Mouse (Mus musculus): ENCODE measurements at regions not wholly inside any gene's neighbourhood (a gene's known extent, or its start where the extent isn't known, plus 50 kb on each side); places are given as distances from the start of the nearest gene placed in this dataset.
"Not testable (repeated sequence)": the region's sequence is repeated elsewhere in the genome, so short reads cannot be mapped to it uniquely, and the experiment has no call there.

DNA sequence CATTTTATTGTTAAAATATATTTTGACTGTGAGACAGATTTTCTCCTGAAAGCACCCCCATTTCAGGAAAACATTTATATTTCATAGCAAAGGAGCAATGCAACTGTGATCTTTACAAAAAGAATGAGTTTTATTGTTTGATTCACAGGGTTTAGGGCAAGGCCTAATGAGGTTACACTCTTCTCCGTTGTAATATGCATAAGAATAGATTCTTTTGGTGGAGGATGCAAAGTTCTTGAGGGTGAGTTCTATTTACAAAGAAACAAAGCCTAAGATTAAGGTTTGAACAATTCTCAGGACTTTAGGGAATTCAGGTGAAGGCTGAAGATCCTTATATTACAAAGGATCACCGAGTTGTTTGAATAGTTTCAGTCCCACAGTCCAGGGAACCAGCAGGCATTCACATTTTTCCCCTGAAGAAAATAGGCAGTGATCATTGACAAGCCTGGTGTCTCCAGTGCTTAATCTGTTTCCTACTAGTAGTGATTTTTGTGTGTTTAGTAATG, 1156.2 kb downstream of the Hace1 start:
- no peak overlapping the region for H3K9ac ChIP-seq
- no peak overlapping the region for H3K4me2 ChIP-seq (replicated peaks)
- no peak for ATAC-seq (ENCODE audit: insufficient number of reproducible peaks, insufficient read depth, low FRiP score, low TSS enrichment)
- no peaks in the 10 kb centered on the region for H3K9me3 ChIP-seq
- no peaks in the 10 kb centered on the region for H3K36me3 ChIP-seq
- H3K27me3 ChIP-seq: no peaks in the 10 kb centered on the region
- H3K27ac ChIP-seq: no peak overlapping the region
- H3K4me1 ChIP-seq: no peaks in the 10 kb centered on the region
- 23% methylated on average over 2 of the region's 2 CpGs for WGBS
- no peak overlapping the region for H3K4me3 ChIP-seq

DNA sequence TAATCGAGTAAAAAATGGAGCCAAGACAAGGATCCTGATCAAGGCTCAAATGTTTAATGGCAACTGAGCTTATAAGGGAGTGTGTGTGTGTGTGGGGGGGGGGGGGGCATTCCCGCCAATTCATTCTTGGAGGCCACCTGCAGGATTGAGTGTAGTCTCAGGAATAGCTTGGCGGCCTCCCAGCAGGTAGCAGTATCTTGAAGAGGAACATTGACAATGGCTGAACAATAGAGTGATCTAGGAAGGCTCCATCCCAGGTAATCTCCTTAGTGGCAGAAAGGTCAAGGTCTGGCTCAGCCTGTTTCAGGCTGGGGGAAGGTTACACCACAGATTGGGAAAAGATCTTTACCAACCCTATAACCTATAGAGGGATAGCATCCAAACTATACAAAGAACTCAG, 1163.5 kb downstream of the Hace1 start:
- no peaks in the 10 kb centered on the region for H3K4me1 ChIP-seq
- WGBS: 57% methylated on average over 3 of the region's 3 CpGs
- H3K9ac ChIP-seq: no peak overlapping the region
- H3K4me3 ChIP-seq: no peak overlapping the region
- no peak overlapping the region for H3K27ac ChIP-seq
- H3K9me3 ChIP-seq: no peaks in the 10 kb centered on the region
- H3K36me3 ChIP-seq: no peaks in the 10 kb centered on the region
- no peak overlapping the region for H3K4me2 ChIP-seq (replicated peaks)
- no peak for ATAC-seq (ENCODE audit: insufficient number of reproducible peaks, insufficient read depth, low FRiP score, low TSS enrichment)
- H3K27me3 ChIP-seq: no peaks in the 10 kb centered on the region

DNA sequence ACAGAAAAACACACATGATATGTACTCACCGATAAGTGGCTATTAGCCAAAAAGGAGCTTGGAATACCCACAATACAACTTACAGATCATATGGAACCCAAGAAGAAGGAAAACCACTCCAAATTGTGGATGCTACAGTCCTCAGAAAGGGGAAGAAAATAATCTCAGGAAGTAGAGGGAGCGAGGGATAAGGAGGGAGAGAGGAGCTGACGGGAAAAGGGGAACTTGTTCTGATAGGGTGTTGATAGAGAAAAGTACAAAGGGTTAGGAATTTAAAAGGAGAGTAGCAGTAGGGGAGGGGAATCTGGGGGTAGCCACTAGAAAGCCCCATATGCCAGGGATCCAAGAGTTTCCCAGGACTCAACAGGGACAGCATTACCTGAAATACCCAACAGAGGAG, 1164.5 kb downstream of the Hace1 start:
- no peak overlapping the region for H3K9ac ChIP-seq
- H3K27me3 ChIP-seq: no peaks in the 10 kb centered on the region
- WGBS: 77% methylated on average over 3 of the region's 3 CpGs
- H3K27ac ChIP-seq: no peak overlapping the region
- H3K4me3 ChIP-seq: no peak overlapping the region
- no peaks in the 10 kb centered on the region for H3K9me3 ChIP-seq
- H3K4me2 ChIP-seq (replicated peaks): no peak overlapping the region
- no peaks in the 10 kb centered on the region for H3K4me1 ChIP-seq
- no peak for ATAC-seq (ENCODE audit: insufficient number of reproducible peaks, insufficient read depth, low FRiP score, low TSS enrichment)
- no peaks in the 10 kb centered on the region for H3K36me3 ChIP-seq

GRCm38 (mm10) chr10:46760923-46761322, 1183.3 kb downstream of the Hace1 start:
- WGBS: 83% methylated on average over 1 of the region's 1 CpGs
- Histone ChIP-seq H3K9me3 (no peaks in the 10 kb centered on the region), H3K27ac (no peak overlapping the region), H3K4me2 (replicated peaks) (no peak overlapping the region), H3K27me3 (no peaks in the 10 kb centered on the region), H3K4me3 (no peak overlapping the region), H3K9ac (no peak overlapping the region), H3K4me1 (no peaks in the 10 kb centered on the region), H3K36me3 (no peaks in the 10 kb centered on the region)
- ATAC-seq (ENCODE audit: insufficient number of reproducible peaks, insufficient read depth, low FRiP score, low TSS enrichment): no peak

DNA sequence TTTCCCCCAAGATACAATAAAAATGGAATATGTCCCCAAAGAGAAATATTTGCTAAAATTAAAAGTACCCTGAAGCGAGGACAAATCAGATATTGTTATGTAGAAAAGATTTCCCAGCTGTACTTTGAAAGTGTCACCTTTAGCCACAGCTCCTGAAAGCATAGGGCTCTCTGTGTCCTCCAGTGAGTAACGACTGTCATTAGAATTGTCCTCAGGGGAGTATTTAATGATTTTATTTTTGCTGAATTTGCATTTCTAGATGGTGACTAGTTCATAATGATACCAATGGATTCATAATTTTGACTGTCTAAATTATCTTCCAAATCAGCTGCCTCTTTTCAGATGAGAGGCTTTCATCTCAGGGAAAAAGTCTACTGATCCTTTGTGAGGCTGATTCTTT, 1201.1 kb downstream of the Hace1 start:
- H3K36me3 ChIP-seq: no peaks in the 10 kb centered on the region
- no peak overlapping the region for H3K4me2 ChIP-seq (replicated peaks)
- H3K4me1 ChIP-seq: no peaks in the 10 kb centered on the region
- no peak overlapping the region for H3K4me3 ChIP-seq
- WGBS: 75% methylated on average over 2 of the region's 2 CpGs
- H3K9ac ChIP-seq: no peak overlapping the region
- no peak overlapping the region for H3K27ac ChIP-seq
- no peaks in the 10 kb centered on the region for H3K27me3 ChIP-seq
- H3K9me3 ChIP-seq: no peaks in the 10 kb centered on the region
- no peak for ATAC-seq (ENCODE audit: insufficient number of reproducible peaks, insufficient read depth, low FRiP score, low TSS enrichment)

DNA sequence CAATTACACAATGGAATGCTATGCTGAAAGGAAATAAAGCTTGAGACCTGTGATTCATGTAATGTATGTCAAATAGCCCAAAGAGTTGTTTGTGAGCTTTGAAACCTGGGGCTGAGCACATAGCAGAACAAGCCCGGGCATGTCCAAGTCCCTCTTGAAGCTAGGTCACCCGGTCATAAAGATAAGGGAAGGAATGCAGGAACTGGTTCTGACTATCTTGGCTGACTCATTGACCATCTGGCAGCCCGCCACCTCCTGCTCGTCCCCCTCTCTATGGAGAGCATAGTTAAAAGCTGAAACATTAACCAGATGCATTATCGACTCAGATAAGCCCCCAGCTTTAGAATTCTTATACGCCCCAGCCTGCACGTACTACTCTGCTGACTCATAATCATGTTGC, 1208.1 kb downstream of the Hace1 start:
- not testable (repeated sequence) for H3K27me3 ChIP-seq; ATAC-seq (ENCODE audit: insufficient number of reproducible peaks, insufficient read depth, low FRiP score, low TSS enrichment); H3K9me3 ChIP-seq; H3K4me2 ChIP-seq (replicated peaks); H3K4me1 ChIP-seq; H3K4me3 ChIP-seq; H3K36me3 ChIP-seq; H3K27ac ChIP-seq; H3K9ac ChIP-seq
- WGBS: 84% methylated on average over 7 of the region's 7 CpGs

DNA sequence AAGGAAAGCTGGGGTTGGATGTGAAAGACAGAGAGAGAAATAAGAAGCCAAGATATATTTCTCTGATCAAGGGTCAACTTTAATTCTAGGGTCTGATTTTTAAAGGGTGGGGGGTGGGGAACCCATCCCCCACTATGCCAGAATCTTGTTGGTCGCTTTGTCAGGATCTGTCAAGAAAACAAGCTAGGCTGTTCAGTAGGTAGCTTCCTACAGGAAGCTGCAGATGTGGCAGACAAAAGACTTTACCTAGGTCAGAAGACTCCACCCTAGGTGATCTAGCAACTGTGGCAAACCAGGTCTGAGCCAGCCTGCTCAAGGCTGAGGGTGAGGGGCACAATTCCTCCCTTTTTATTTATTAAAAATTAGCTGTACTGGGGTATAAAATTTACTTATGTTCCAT, 1236.6 kb downstream of the Hace1 start:
- ATAC-seq (ENCODE audit: insufficient number of reproducible peaks, insufficient read depth, low FRiP score, low TSS enrichment): no peak
- H3K4me1 ChIP-seq: no peaks in the 10 kb centered on the region
- no peaks in the 10 kb centered on the region for H3K36me3 ChIP-seq
- H3K9me3 ChIP-seq: no peaks in the 10 kb centered on the region
- H3K27me3 ChIP-seq: no peaks in the 10 kb centered on the region
- H3K27ac ChIP-seq: no peak overlapping the region
- 72% methylated on average over 1 of the region's 1 CpGs for WGBS
- no peak overlapping the region for H3K9ac ChIP-seq
- no peak overlapping the region for H3K4me2 ChIP-seq (replicated peaks)
- H3K4me3 ChIP-seq: no peak overlapping the region

GRCm38 (mm10) chr10:46819133-46819532, 1241.5 kb downstream of the Hace1 start:
- Histone ChIP-seq H3K4me1 (no peaks in the 10 kb centered on the region), H3K9me3 (no peaks in the 10 kb centered on the region), H3K4me3 (no peak overlapping the region), H3K4me2 (replicated peaks) (no peak overlapping the region), H3K27ac (no peak overlapping the region), H3K9ac (no peak overlapping the region), H3K36me3 (no peaks in the 10 kb centered on the region), H3K27me3 (no peaks in the 10 kb centered on the region)
- 80% methylated on average over 2 of the region's 2 CpGs for WGBS
- no peak for ATAC-seq (ENCODE audit: insufficient number of reproducible peaks, insufficient read depth, low FRiP score, low TSS enrichment)

- no peak overlapping the region for H3K4me3 ChIP-seq
- no peak overlapping the region for H3K27ac ChIP-seq
- no peaks in the 10 kb centered on the region for H3K9me3 ChIP-seq
- H3K9ac ChIP-seq: no peak overlapping the region
- no peak overlapping the region for H3K4me2 ChIP-seq (replicated peaks)
- no peaks in the 10 kb centered on the region for H3K36me3 ChIP-seq
- 98% methylated on average over 1 of the region's 1 CpGs for WGBS
- H3K27me3 ChIP-seq: no peaks in the 10 kb centered on the region
- no peaks in the 10 kb centered on the region for H3K4me1 ChIP-seq
- ATAC-seq (ENCODE audit: insufficient number of reproducible peaks, insufficient read depth, low FRiP score, low TSS enrichment): no peak
These were observed 1242.3 kb downstream of the Hace1 start for GRCm38 (mm10) chr10:46819965-46820364.

DNA sequence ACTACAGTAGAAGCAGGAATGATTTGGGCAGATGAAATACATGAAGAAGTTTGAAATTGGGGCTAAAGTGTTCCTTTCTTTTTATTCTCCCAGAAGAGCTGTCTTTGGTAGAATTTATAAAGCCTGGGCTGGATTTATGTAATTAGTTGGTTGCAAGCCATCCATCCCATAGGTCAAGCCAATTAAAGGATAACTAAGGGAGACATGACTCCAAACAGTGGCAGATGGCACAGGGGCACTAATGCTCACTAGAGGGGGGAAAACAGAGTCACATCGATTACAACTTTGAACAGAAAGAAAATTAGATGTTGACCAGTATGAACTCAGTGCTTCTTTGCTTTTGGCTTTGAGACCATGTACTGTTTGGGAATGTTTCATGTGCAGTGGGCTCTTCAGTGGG, 1246.2 kb downstream of the Hace1 start:
- no peak overlapping the region for H3K4me2 ChIP-seq (replicated peaks)
- H3K27ac ChIP-seq: no peak overlapping the region
- no peaks in the 10 kb centered on the region for H3K4me1 ChIP-seq
- H3K9ac ChIP-seq: no peak overlapping the region
- WGBS: 51% methylated on average over 1 of the region's 1 CpGs
- no peak overlapping the region for H3K4me3 ChIP-seq
- no peak for ATAC-seq (ENCODE audit: insufficient number of reproducible peaks, insufficient read depth, low FRiP score, low TSS enrichment)
- H3K36me3 ChIP-seq: no peaks in the 10 kb centered on the region
- no peaks in the 10 kb centered on the region for H3K9me3 ChIP-seq
- no peaks in the 10 kb centered on the region for H3K27me3 ChIP-seq

DNA sequence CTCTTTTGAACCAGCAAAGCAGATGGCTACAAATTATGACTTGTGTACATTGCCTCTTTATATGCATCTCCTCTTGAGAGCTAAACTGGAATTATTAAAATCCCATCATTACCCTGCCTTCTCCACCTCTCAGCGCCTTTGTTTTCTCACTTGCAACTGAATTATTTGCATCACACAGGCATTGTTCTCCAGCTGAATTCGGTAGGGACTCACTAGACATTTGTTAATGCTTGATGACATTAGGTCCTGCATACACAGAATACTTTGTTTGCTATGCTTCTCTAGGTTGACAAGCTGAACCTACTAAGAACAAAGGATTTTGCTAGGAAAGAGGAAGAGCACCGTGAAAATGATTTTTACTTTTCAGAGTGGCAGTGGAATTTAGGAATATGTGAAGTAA, 1248.4 kb downstream of the Hace1 start:
- no peak overlapping the region for H3K4me2 ChIP-seq (replicated peaks)
- H3K4me1 ChIP-seq: no peaks in the 10 kb centered on the region
- no peaks in the 10 kb centered on the region for H3K27me3 ChIP-seq
- H3K36me3 ChIP-seq: no peaks in the 10 kb centered on the region
- no peak overlapping the region for H3K4me3 ChIP-seq
- WGBS: 57% methylated on average over 3 of the region's 3 CpGs
- H3K27ac ChIP-seq: no peak overlapping the region
- no peaks in the 10 kb centered on the region for H3K9me3 ChIP-seq
- ATAC-seq (ENCODE audit: insufficient number of reproducible peaks, insufficient read depth, low FRiP score, low TSS enrichment): no peak
- no peak overlapping the region for H3K9ac ChIP-seq

GRCm38 (mm10) chr10:46826639-46827038, 1249.0 kb downstream of the Hace1 start:
- Histone ChIP-seq H3K36me3 (no peaks in the 10 kb centered on the region), H3K9me3 (no peaks in the 10 kb centered on the region), H3K9ac (no peak overlapping the region), H3K4me2 (replicated peaks) (no peak overlapping the region), H3K27ac (no peak overlapping the region), H3K4me1 (no peaks in the 10 kb centered on the region), H3K27me3 (no peaks in the 10 kb centered on the region), H3K4me3 (no peak overlapping the region)
- ATAC-seq (ENCODE audit: insufficient number of reproducible peaks, insufficient read depth, low FRiP score, low TSS enrichment): no peak
- WGBS: 69% methylated on average over 1 of the region's 1 CpGs
